In the genomic region with DNA sequence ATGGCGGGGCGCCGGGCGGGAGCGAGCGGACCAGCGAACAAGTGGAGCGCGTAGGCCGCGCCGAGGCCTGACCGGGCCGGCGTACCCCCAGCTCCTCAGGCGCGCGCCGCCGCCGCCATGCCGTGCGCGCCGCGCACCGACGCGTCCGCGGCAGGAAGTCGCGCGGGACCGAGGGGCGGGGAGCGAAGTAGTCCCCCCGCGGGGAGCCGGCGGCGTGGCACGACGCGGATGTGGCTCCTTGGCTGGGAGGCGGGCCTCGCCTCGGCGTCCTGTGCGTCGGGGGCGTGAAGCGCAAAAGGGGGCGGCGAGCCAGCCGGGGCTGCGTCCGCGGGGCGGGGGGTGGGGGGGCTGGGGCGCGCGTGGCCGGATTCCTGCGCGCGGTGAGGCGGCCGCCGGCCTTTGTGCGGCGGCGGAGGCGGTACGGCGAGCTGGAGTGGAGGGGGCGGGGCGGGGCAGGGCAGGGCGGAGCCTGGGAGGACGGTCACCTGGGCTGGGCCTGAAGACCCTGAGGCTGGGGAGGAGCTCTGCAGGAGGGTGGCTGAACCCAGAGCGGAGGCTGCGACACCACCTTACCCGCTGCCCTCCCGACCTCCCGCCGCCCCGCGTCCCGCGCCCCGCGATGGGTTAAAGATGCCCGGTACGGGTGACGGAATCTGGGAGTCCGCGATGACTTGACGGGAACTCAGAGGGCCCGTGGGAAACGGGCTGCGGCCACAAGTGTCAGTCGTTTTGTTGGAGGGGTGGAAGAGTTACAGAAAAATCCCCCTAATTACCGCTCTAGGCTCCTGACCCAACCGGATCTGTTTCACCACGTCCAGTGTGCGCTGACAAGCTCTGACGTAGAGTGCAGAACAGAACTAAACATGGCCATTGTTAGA, we compare ENCODE assay signal across 8 mouse cellular contexts. TPM values are rescaled to one million over a fixed set of nuclear protein-coding genes. Genes with fewer than 3 reads are reported as not detected.
DNase-seq lines count a peak whose midpoint lies in the region; ATAC-seq lines count a peak whose summit lies in the region.

Gene Brwd1, minus strand, starts transcription at position 226 of the 878 bp plus-strand sequence.

- ATAC-seq in heart, embryonic 14.5 days (ENCODE audit: insufficient number of reproducible peaks, insufficient read depth, low FRiP score, low read depth) = peak; percentile 88
- ATAC-seq in liver, embryonic 11.5 days (replicated peaks; ENCODE audit: low FRiP score) = peak; percentile 80

- H3K9ac ChIP-seq in heart, embryonic 14.5 days (ENCODE audit: low read length) = peak within 1 kb of the TSS; percentile 99
- H3K9ac ChIP-seq in liver, embryonic 11.5 days (ENCODE audit: low read depth, low read length) = peak within 1 kb of the TSS; percentile 96

- peaks cover 25% of the 10 kb centered on the region for H3K4me1 ChIP-seq in forebrain, embryonic 10.5 days
- peaks cover 9 to 29% of the 10 kb centered on the region in 2 experiments for H3K4me1 ChIP-seq in heart, embryonic 14.5 days (ENCODE audit: control insufficient read depth in 2 of 2, insufficient read depth in 2 of 2, low read length in 2 of 2)
- peaks cover 11% of the 10 kb centered on the region; the same call in 1 of the 2 replicates for H3K4me1 ChIP-seq in liver, embryonic 11.5 days (replicated peaks; ENCODE audit: control insufficient read depth, insufficient read depth, low read length)

- no peaks in the 10 kb centered on the region for H3K27me3 ChIP-seq in forebrain, embryonic 10.5 days (ENCODE audit: poor library complexity, severe bottlenecking)
- H3K27me3 ChIP-seq in heart, embryonic 14.5 days (ENCODE audit: control insufficient read depth, insufficient read depth, low read length) = no peaks in the 10 kb centered on the region
- no peaks in the 10 kb centered on the region for H3K27me3 ChIP-seq in liver, embryonic 11.5 days (replicated peaks; ENCODE audit: control insufficient read depth, insufficient read depth, low read length)
- H3K27me3 ChIP-seq in splenic B cell, adult 2 months (ENCODE audit: control insufficient read depth, insufficient read depth, low read length, poor library complexity, severe bottlenecking) = no peaks in the 10 kb centered on the region

- peaks cover 36% of the 10 kb centered on the region for H3K36me3 ChIP-seq in forebrain, embryonic 10.5 days (replicated peaks)
- H3K36me3 ChIP-seq in heart, embryonic 14.5 days (ENCODE audit: control insufficient read depth, insufficient read depth, low read length) = peaks cover 29% of the 10 kb centered on the region
- peaks cover 12% of the 10 kb centered on the region; the same call in 1 of the 2 replicates for H3K36me3 ChIP-seq in liver, embryonic 11.5 days (ENCODE audit: control insufficient read depth, insufficient read depth, low read length)
- H3K36me3 ChIP-seq in splenic B cell, adult 2 months (ENCODE audit: control insufficient read depth, insufficient read depth, low read length, poor library complexity, severe bottlenecking) = peaks cover 2% of the 10 kb centered on the region; the same call in 1 of the 2 replicates

- H3K4me2 ChIP-seq in heart, embryonic 14.5 days (ENCODE audit: low read length) = peak within 1 kb of the TSS; percentile 77
- H3K4me2 ChIP-seq in liver, embryonic 11.5 days = peak within 1 kb of the TSS; percentile 63

- WGBS in forebrain, embryonic 10.5 days = under 1% methylated on average over 91 of the region's 107 CpGs
- under 1% methylated on average over 86 of the region's 107 CpGs for WGBS in heart, embryonic 14.5 days
- 1% methylated on average over 86 of the region's 107 CpGs for whole genome bisulfite sequencing in liver, embryonic 11.5 days

- peak; percentile 81 to 83 for DNase-seq in CD8-positive naive resting alpha-beta T cell, adult 2 months (ENCODE audit: low read depth in 2 of 2, low spot score in 2 of 2)
- peak; percentile 41 for DNase-seq in c-Kit-positive CD71-negative TER-119-negative erythroid progenitor cells, embryonic 14.5 days (ENCODE audit: low read depth)
- DNase-seq in forebrain, embryonic 10.5 days (ENCODE audit: extremely low spot score, low spot score) = peak; percentile 88
- DNase-seq in kidney, postnatal 10 days = peak; percentile 95
- DNase-seq in liver, embryonic 11.5 days (ENCODE audit: low spot score) = peak; percentile 83
- peak; percentile 91 for DNase-seq in naive thymus-derived CD4-positive, alpha-beta T cell, adult 2 months (ENCODE audit: low read depth)
- DNase-seq in splenic B cell, adult 2 months (ENCODE audit: low read depth, low spot score) = peak; percentile 93

- H3K9me3 ChIP-seq in forebrain, embryonic 10.5 days = no peaks in the 10 kb centered on the region
- 0 out of 2 replicates have a peak, but pooled peaks cover 3% of the 10 kb centered on the region for H3K9me3 ChIP-seq in heart, embryonic 14.5 days (ENCODE audit: control insufficient read depth, low read length)
- H3K9me3 ChIP-seq in liver, embryonic 11.5 days (ENCODE audit: control insufficient read depth, low read length) = no peaks in the 10 kb centered on the region

- peak within 1 kb of the TSS; percentile 99 for H3K4me3 ChIP-seq in forebrain, embryonic 10.5 days
- H3K4me3 ChIP-seq in heart, embryonic 14.5 days (ENCODE audit: control insufficient read depth in 1 of 2, insufficient read depth in 1 of 2, low read depth in 1 of 2, low read length in 2 of 2) = peak within 1 kb of the TSS; percentile 80 to 98
- H3K4me3 ChIP-seq in liver, embryonic 11.5 days (ENCODE audit: low read depth, low read length) = peak within 1 kb of the TSS; percentile 97

- peak within 1 kb of the TSS; percentile 96 for H3K27ac ChIP-seq in forebrain, embryonic 10.5 days
- H3K27ac ChIP-seq in heart, embryonic 14.5 days (replicated peaks in 1 of 2; ENCODE audit: control insufficient read depth in 1 of 2, insufficient read depth in 1 of 2, low read depth in 2 of 2, low read length in 2 of 2) = peak within 1 kb of the TSS; percentile 97 to 99
- H3K27ac ChIP-seq in liver, embryonic 11.5 days (ENCODE audit: low read depth, low read length) = peak within 1 kb of the TSS; percentile 93

RNA-seq across cellular contexts. Expression of gene Brwd1, which starts in this region (rescaled TPM):
- 138 and 143 TPM in 2 replicates for polyA plus RNA-seq in forebrain, embryonic 10.5 days (2016; fragmentation: Nextera tagmentation; extraction: Ambion mirVana)
- polyA plus RNA-seq in heart, embryonic 14.5 days (2014; fragmentation: Nextera tagmentation; extraction: Ambion mirVana) = 96.9 and 100 TPM in 2 replicates
- polyA plus RNA-seq in liver, embryonic 11.5 days (2014; fragmentation: Nextera tagmentation; extraction: Ambion mirVana) = 46.3 and 52.0 TPM in 2 replicates

Comparison
In these comparisons a context has a peak if more than half of its experiments do, and no peak if none do; other contexts are left out.
1. Peak in every context shown above with its lines: DNase-seq, ATAC-seq, H3K4me3 ChIP-seq and H3K27ac ChIP-seq.
2. DNase-seq: peak in every context shown above with its lines; median percentile 95 in kidney, postnatal 10 days; 93 in splenic B cell, adult 2 months; 91 in naive thymus-derived CD4-positive, alpha-beta T cell, adult 2 months; 88 in forebrain, embryonic 10.5 days; 83 in liver, embryonic 11.5 days; 82 in CD8-positive naive resting alpha-beta T cell, adult 2 months; 41 in c-Kit-positive CD71-negative TER-119-negative erythroid progenitor cells, embryonic 14.5 days.